Mouse (Mus musculus): ENCODE measurements around the gene Camta2. TPM values are rescaled to one million over a fixed set of nuclear protein-coding genes. Genes with fewer than 3 reads are reported as not detected.

The Camta2 gene
- total RNA-seq (2021), result 100 to 1,000 TPM; 238 to 261 TPM
- long read RNA-seq, experiment 1, full-length matches to known transcripts, result 19 of 724 reads
- long read RNA-seq, experiment 1, partial matches to known transcripts, result 155 of 724 reads
- long read RNA-seq, experiment 1, other reads (novel, unspliced or antisense), result 550 of 724 reads
- long read RNA-seq, experiment 2, full-length matches to known transcripts, result 23 of 664 reads
- long read RNA-seq, experiment 2, partial matches to known transcripts, result 190 of 664 reads
- long read RNA-seq, experiment 2, other reads (novel, unspliced or antisense), result 451 of 664 reads

GRCm38 (mm10) chr11:70687601-70688199 is at the start of gene Camta2:
TSS of gene Camta2 (minus strand) at chr11:70688105.
- Histone ChIP-seq H3K27ac (peak within 1 kb of the TSS; percentile 99), H3K4me3 (peak within 1 kb of the TSS; percentile 98)
- intact Hi-C loops (cut with DNase I), result loop anchor here (1.0 kb wide), 1 partner anchor 13 kb away; the partner anchor contains the start of genes Inca1 and Kif1c
- peak; percentile 86 to 89 for DNase-seq (ENCODE audit: extremely low spot score in 1 of 2, low spot score in 2 of 2)
- TF ChIP-seq CTCF (IDR thresholded peaks at IDR 0.05), result peak; percentile 59

- Histone ChIP-seq H3K27ac (no peak overlapping the region), H3K4me3 (no peak overlapping the region)
- DNase-seq (ENCODE audit: extremely low spot score in 1 of 2, low spot score in 2 of 2), result no peak
- intact Hi-C loops (cut with DNase I), result no loop called here
- TF ChIP-seq CTCF (IDR thresholded peaks at IDR 0.05), result no peak
Measured at GRCm38 (mm10) chr11:70733256-70733655, 45.4 kb upstream of the Camta2 start.

- Histone ChIP-seq H3K4me3 (no peak overlapping the region), H3K27ac (peak overlapping the region; percentile 76)
- no peak for TF ChIP-seq CTCF (IDR thresholded peaks at IDR 0.05)
- DNase-seq (ENCODE audit: extremely low spot score in 1 of 2, low spot score in 2 of 2), result peak in 1 of 2 experiments; percentile 35
- intact Hi-C loops (cut with DNase I), result no loop called here
Measured at GRCm38 (mm10) chr11:70731178-70731577, 43.3 kb upstream of the Camta2 start.

- intact Hi-C loops (cut with DNase I), result no loop called here
- Histone ChIP-seq H3K27ac (peak overlapping the region; percentile 76), H3K4me3 (no peak overlapping the region)
- no peak for DNase-seq (ENCODE audit: extremely low spot score in 1 of 2, low spot score in 2 of 2)
- no peak for TF ChIP-seq CTCF (IDR thresholded peaks at IDR 0.05)
Measured at GRCm38 (mm10) chr11:70730427-70731038, 42.6 kb upstream of the Camta2 start.

- no peak for TF ChIP-seq CTCF (IDR thresholded peaks at IDR 0.05)
- DNase-seq (ENCODE audit: extremely low spot score in 1 of 2, low spot score in 2 of 2), result no peak
- Histone ChIP-seq H3K4me3 (no peak overlapping the region), H3K27ac (no peak overlapping the region)
- intact Hi-C loops (cut with DNase I), result no loop called here
Measured at GRCm38 (mm10) chr11:70727385-70727784, 39.5 kb upstream of the Camta2 start.

GRCm38 (mm10) chr11:70726585-70726984 is 38.7 kb upstream of the Camta2 start:
- no peak overlapping the region for H3K4me3 ChIP-seq
- intact Hi-C loops (cut with DNase I), result no loop called here
- TF ChIP-seq CTCF (IDR thresholded peaks at IDR 0.05), result no peak
- DNase-seq (ENCODE audit: extremely low spot score in 1 of 2, low spot score in 2 of 2), result no peak
- no peak overlapping the region for H3K27ac ChIP-seq

DNA sequence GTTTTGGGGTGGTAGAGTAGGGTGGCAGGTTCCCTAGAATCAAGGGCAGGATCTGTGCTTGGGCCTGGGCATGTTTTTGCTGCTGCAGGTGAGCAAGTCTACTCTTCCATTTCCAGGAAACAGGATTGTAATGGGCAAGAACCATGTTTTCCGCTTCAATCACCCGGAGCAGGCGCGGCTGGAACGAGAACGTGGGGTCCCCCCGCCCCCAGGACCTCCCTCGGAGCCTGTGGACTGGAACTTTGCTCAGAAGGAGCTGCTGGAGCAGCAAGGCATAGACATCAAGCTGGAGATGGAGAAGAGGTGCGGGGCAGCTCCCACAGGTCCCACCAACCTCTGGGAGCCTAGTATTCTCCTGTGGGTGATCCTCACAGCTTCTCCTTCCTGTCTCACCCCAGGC is 36.8 kb upstream of the Camta2 start:
- DNase-seq (ENCODE audit: extremely low spot score in 1 of 2, low spot score in 2 of 2), result no peak
- Histone ChIP-seq H3K4me3 (no peak overlapping the region), H3K27ac (no peak overlapping the region)
- intact Hi-C loops (cut with DNase I), result no loop called here
- TF ChIP-seq CTCF (IDR thresholded peaks at IDR 0.05), result no peak

- no peak overlapping the region for H3K27ac ChIP-seq
- DNase-seq (ENCODE audit: extremely low spot score in 1 of 2, low spot score in 2 of 2), result no peak
- intact Hi-C loops (cut with DNase I), result no loop called here
- no peak overlapping the region for H3K4me3 ChIP-seq
- TF ChIP-seq CTCF (IDR thresholded peaks at IDR 0.05), result no peak
Measured at GRCm38 (mm10) chr11:70721072-70721471, 33.2 kb upstream of the Camta2 start.

GRCm38 (mm10) chr11:70720567-70720966 is 32.7 kb upstream of the Camta2 start:
- TF ChIP-seq CTCF (IDR thresholded peaks at IDR 0.05), result no peak
- H3K4me3 ChIP-seq, result no peak overlapping the region
- H3K27ac ChIP-seq, result no peak overlapping the region
- no peak for DNase-seq (ENCODE audit: extremely low spot score in 1 of 2, low spot score in 2 of 2)
- intact Hi-C loops (cut with DNase I), result no loop called here

- Histone ChIP-seq H3K27ac (no peak overlapping the region), H3K4me3 (no peak overlapping the region)
- DNase-seq (ENCODE audit: extremely low spot score in 1 of 2, low spot score in 2 of 2), result no peak
- TF ChIP-seq CTCF (IDR thresholded peaks at IDR 0.05), result no peak
- intact Hi-C loops (cut with DNase I), result no loop called here
Measured at GRCm38 (mm10) chr11:70718481-70718880, 30.6 kb upstream of the Camta2 start.

GRCm38 (mm10) chr11:70715832-70716231 is 27.9 kb upstream of the Camta2 start:
- intact Hi-C loops (cut with DNase I), result no loop called here
- no peak overlapping the region for H3K4me3 ChIP-seq
- no peak for TF ChIP-seq CTCF (IDR thresholded peaks at IDR 0.05)
- no peak overlapping the region for H3K27ac ChIP-seq
- no peak for DNase-seq (ENCODE audit: extremely low spot score in 1 of 2, low spot score in 2 of 2)

DNA sequence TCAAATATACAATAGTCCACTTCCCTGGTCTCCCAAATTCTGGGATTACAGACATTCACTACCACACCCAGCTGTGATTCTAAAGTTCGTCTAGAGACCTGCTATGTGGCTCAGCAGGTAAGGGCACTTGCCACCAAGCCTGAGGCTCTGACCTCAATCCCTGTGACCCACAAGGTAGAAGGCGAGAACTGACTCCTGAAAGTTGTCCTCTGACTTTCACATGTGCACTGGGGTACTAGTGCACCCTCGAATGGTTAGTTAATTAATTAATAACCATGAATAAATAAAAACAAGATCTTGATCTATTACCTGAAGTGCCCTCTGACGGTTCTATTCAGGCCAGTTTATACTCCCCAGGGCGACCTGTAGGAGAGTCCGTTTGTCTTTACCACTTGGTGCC is 25.3 kb upstream of the Camta2 start:
- no peak for DNase-seq (ENCODE audit: extremely low spot score in 1 of 2, low spot score in 2 of 2)
- TF ChIP-seq CTCF (IDR thresholded peaks at IDR 0.05), result no peak
- Histone ChIP-seq H3K27ac (no peak overlapping the region), H3K4me3 (no peak overlapping the region)
- intact Hi-C loops (cut with DNase I), result loop anchor here (5.0 kb wide), 1 partner anchor 41 kb away; no protein-coding TSS in a partner anchor
